Mouse (Mus musculus) inflammation-experienced regulatory T-cells, adult 16 weeks (primary cell): Measurements from ENCODE around the gene Nudt13. TPM values are rescaled to one million over a fixed set of nuclear protein-coding genes. Genes with fewer than 3 reads are reported as not detected.

Experiments
- polyA plus RNA-seq: library from polyadenylated mRNA; unstranded; fragments of 100-300 nt; shearing (Covaris generic); gene quantifications from one replicate; pipeline ENCODE4 v1.2.1, GENCODE M21; 2017

Nudt13 gene
- 23.2 TPM for polyA plus RNA-seq

DNA sequence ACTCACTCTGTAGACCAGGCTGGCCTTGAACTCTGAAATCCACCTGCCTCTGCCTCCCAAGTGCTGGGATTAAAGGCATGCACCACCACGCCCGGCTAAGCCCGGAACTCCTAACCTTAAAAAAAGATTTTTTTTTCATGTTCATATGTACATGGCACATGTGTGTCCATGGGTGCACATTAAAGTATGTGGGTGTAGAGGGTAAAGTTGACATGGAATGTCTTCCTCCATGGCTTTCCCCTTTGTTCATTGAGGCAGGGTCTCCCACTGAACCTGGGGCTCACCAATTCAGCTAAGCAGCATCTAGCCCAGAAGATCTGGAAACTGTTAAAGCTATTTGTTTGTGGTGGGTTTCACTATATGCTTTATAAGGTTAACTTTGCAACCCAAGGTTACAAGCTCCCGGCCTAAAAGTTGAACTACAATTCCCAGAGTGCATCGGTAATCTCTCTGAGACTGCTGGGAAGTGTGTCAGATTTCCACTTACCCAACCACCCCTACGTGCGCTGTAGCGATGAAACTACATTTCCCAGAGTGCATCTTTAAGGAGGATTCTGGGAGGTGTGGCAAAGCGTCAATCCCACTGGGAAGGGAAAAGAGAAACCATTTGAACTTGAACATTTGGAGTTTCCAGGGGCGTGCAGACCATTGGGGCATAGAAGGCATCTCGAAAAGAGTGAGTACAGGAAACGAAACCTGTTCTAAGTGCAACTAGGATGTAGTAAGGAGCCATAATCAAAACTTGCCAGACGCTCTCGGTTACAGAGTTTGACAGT lies at the start of gene Nudt13:
Nudt13 (plus strand) TSS at position 581 of the 776 bp plus-strand sequence.

DNA sequence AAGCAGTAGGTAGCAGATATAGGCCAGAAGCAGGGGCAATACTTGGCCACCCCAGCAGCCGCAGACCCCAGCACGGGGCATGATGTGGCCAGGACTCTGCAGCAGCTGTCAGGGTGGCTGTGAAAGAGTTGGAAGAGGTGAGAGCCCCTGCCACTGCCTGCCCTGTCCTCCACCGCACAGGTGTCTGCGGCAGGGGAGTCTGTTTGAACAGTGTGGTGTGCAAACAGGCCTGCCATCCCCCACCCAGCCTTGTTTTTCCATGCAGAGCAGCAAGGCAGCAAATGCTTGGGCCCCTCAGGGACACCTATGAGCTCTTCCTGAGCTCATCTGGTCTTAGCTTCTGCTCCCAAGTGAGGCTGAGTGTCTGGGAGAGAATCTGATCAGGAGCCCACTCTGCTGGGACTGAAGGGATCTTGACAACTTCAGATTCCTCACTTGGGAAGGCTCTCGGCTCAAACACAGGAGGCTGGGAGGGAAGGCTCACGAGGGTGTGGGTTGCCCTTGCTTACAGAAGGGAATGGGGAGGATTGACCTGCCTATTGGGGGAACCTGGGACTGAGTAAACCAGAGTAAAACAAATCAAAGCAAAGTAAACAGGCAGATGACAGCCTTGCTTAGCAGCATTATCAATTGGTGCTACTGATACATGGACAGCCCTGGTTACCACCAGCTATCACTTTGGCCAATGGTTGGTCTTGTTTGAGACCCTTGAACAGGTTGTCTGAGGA lies 25.3 kb upstream of the Nudt13 start, which contains the start of gene Kcnk16:
Kcnk16 (minus strand) TSS at position 118 of the 728 bp plus-strand sequence.

DNA sequence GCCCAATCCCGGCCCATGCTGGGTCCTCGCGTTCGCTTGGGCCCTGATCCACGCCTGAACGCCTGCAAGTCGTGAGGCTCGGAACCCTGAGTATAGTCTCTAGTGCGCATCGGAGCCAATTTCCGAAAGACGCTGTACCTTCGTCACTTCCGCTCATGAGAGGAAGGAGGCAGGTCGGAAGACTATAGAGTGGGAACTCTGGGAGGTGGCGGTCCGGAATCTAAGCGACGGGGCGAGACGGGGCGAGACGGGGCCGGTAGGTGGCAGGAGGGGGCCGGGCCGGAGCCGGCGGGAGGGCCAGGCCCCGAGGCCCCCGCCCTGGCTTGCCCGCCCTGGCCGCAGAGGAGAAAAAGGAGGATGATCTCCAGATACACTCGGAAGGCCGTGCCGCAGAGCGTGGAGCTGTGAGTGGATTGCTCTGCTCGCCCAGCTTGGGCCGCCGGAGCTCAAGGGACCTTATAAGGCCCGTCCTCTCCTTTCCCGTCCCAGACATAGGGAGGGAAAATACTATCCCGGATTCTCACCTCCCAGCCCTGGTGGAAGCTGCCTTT lies 53.6 kb downstream of the Nudt13 start, which contains the start of the genes Ecd and Fam149b:
Ecd (minus strand) TSS at position 131 of the 551 bp plus-strand sequence.
Fam149b (plus strand) TSS at position 172 of the 551 bp plus-strand sequence.

Other genes with a start within 250 kb of the Nudt13 start
- 28.6 TPM for gene Saysd1, start 156.2 kb upstream of the Nudt13 start, polyA plus RNA-seq
- 7.5 TPM for gene Kcnk5, start 112.9 kb upstream of the Nudt13 start, polyA plus RNA-seq
- not detected for gene Kcnk16, start 25.5 kb upstream of the Nudt13 start, polyA plus RNA-seq
- gene Ecd, start 53.4 kb downstream of the Nudt13 start, polyA plus RNA-seq, result 74.8 TPM
- gene Fam149b, start 53.5 kb downstream of the Nudt13 start, polyA plus RNA-seq, result 102 TPM
- gene Dnajc9, start 94.2 kb downstream of the Nudt13 start, polyA plus RNA-seq, result 195 TPM
- gene Mrps16, start 98.9 kb downstream of the Nudt13 start, polyA plus RNA-seq, result 103 TPM
- not detected for gene Cfap70, start 157.5 kb downstream of the Nudt13 start, polyA plus RNA-seq
- gene Anxa7, start 185.4 kb downstream of the Nudt13 start, polyA plus RNA-seq, result 62.1 TPM
- 2.1 TPM for gene Mss51, start 202.2 kb downstream of the Nudt13 start, polyA plus RNA-seq